Comparison of ENCODE assay signal across 9 mouse cellular contexts in the genomic region with DNA sequence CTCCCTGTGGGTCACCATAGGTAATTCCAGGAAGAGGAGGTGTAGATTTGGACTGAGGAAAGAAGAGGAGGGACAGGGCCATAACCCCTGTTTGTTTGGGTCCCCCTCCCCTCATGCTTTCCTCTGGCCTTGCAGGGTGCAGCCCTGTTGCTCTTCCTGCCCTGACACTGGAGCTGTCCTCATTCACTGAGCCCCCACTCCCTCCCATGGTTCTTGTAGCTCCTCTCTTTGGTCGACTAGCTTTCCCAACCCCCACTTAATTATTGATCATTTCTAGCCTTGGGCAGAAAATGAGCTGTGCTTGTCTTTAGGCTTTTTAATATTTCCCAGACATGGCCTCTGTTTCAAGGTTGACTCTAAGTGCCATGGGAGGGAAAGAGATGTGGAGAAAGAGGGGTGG. TPM values are rescaled to one million over a fixed set of nuclear protein-coding genes. Genes with fewer than 3 reads are reported as not detected.
A peak's percentile ranks its signal among the peaks of the same experiment; 100 is the strongest.
DNase-seq lines count a peak whose midpoint lies in the region; ATAC-seq lines count a peak whose summit lies in the region.
"Had no signal": no experiment of that assay in that cellular context is flagged by ENCODE, and none has a peak within 500 bp of the region (broad histone marks: within the 10 kb centered on the region; RNA-seq: fewer than 3 reads in every experiment).

No protein-coding gene starts in this region.

- peak overlapping the region; percentile 99 for H3K27ac ChIP-seq in kidney, embryonic 15.5 days
- no peak overlapping the region for H3K27ac ChIP-seq in embryonic facial prominence, embryonic 11.5 days (replicated peaks; ENCODE audit: low read depth, low read length)
- no peak overlapping the region for H3K27ac ChIP-seq in intestine, embryonic 14.5 days (ENCODE audit: low read depth)
- H3K27ac ChIP-seq in neural tube, embryonic 13.5 days (replicated peaks): peak overlapping the region; percentile 98

- no peaks in the 10 kb centered on the region for H3K27me3 ChIP-seq in kidney, embryonic 15.5 days
- no peaks in the 10 kb centered on the region for H3K27me3 ChIP-seq in embryonic facial prominence, embryonic 11.5 days (ENCODE audit: control insufficient read depth, insufficient read depth, low read length)
- no peaks in the 10 kb centered on the region for H3K27me3 ChIP-seq in intestine, embryonic 14.5 days (replicated peaks; ENCODE audit: control insufficient read depth, insufficient read depth, low read length)
- H3K27me3 ChIP-seq in neural tube, embryonic 13.5 days: no peaks in the 10 kb centered on the region

- ATAC-seq in kidney, embryonic 15.5 days (replicated peaks; ENCODE audit: low FRiP score): no peak
- ATAC-seq in embryonic facial prominence, embryonic 11.5 days (replicated peaks; ENCODE audit: insufficient number of reproducible peaks, low FRiP score, low TSS enrichment, low read depth): no peak
- no peak for ATAC-seq in intestine, embryonic 14.5 days (replicated peaks; ENCODE audit: low FRiP score, low TSS enrichment, low read depth)
- no peak for ATAC-seq in neural tube, embryonic 13.5 days (ENCODE audit: low read depth)

- peaks cover 16% of the 10 kb centered on the region for H3K36me3 ChIP-seq in kidney, embryonic 15.5 days
- H3K36me3 ChIP-seq in embryonic facial prominence, embryonic 11.5 days (replicated peaks; ENCODE audit: control insufficient read depth, insufficient read depth, low read depth, low read length): no peaks in the 10 kb centered on the region
- H3K36me3 ChIP-seq in intestine, embryonic 14.5 days (ENCODE audit: control insufficient read depth, insufficient read depth, low read length): peaks cover 17% of the 10 kb centered on the region
- H3K36me3 ChIP-seq in neural tube, embryonic 13.5 days: peaks cover 19% of the 10 kb centered on the region

- peak overlapping the region; percentile 83 for H3K4me3 ChIP-seq in kidney, embryonic 15.5 days (replicated peaks)
- peak overlapping the region; percentile 68 for H3K4me3 ChIP-seq in embryonic facial prominence, embryonic 11.5 days (ENCODE audit: low read depth, low read length)
- peak overlapping the region; percentile 87 for H3K4me3 ChIP-seq in intestine, embryonic 14.5 days (ENCODE audit: low read depth, low read length)
- peak overlapping the region; percentile 76 for H3K4me3 ChIP-seq in neural tube, embryonic 13.5 days

- no peaks in the 10 kb centered on the region for H3K9me3 ChIP-seq in kidney, embryonic 15.5 days (replicated peaks)
- H3K9me3 ChIP-seq in embryonic facial prominence, embryonic 11.5 days (replicated peaks; ENCODE audit: control insufficient read depth, low read length): no peaks in the 10 kb centered on the region
- no peaks in the 10 kb centered on the region for H3K9me3 ChIP-seq in intestine, embryonic 14.5 days (ENCODE audit: control insufficient read depth, low read length)
- H3K9me3 ChIP-seq in neural tube, embryonic 13.5 days: no peaks in the 10 kb centered on the region

- H3K4me2 ChIP-seq in kidney, embryonic 15.5 days: peak overlapping the region; percentile 87
- H3K4me2 ChIP-seq in embryonic facial prominence, embryonic 11.5 days (ENCODE audit: low read depth, low read length): peak overlapping the region; percentile 87
- H3K4me2 ChIP-seq in intestine, embryonic 14.5 days (ENCODE audit: low read length): peak overlapping the region; percentile 84
- H3K4me2 ChIP-seq in neural tube, embryonic 13.5 days: peak overlapping the region; percentile 82

- peak overlapping the region; percentile 81; the same call in 1 of the 2 replicates for H3K9ac ChIP-seq in kidney, embryonic 15.5 days
- peak overlapping the region; percentile 84 for H3K9ac ChIP-seq in embryonic facial prominence, embryonic 11.5 days (replicated peaks; ENCODE audit: low read length)
- H3K9ac ChIP-seq in intestine, embryonic 14.5 days (ENCODE audit: low read length): peak overlapping the region; percentile 80; the same call in 1 of the 2 replicates
- peak overlapping the region; percentile 91 for H3K9ac ChIP-seq in neural tube, embryonic 13.5 days

- 22% methylated on average over 1 of the region's 1 CpGs for WGBS in kidney, embryonic 15.5 days
- 24% methylated on average over 1 of the region's 1 CpGs for WGBS in embryonic facial prominence, embryonic 11.5 days
- WGBS in intestine, embryonic 14.5 days: 14% methylated on average over 1 of the region's 1 CpGs
- 9% methylated on average over 1 of the region's 1 CpGs for WGBS in neural tube, embryonic 13.5 days

- peaks cover 38% of the 10 kb centered on the region for H3K4me1 ChIP-seq in kidney, embryonic 15.5 days
- H3K4me1 ChIP-seq in embryonic facial prominence, embryonic 11.5 days (ENCODE audit: control insufficient read depth, insufficient read depth, low read length): peaks cover 2% of the 10 kb centered on the region
- H3K4me1 ChIP-seq in intestine, embryonic 14.5 days (replicated peaks; ENCODE audit: control insufficient read depth, insufficient read depth, low read length): peaks cover 21% of the 10 kb centered on the region; the same call in 1 of the 2 replicates
- H3K4me1 ChIP-seq in neural tube, embryonic 13.5 days (replicated peaks): peaks cover 44% of the 10 kb centered on the region

- no peak for DNase-seq in kidney, adult 18-20 months
- no peak for DNase-seq in embryonic facial prominence, embryonic 11.5 days (ENCODE audit: low spot score)
- DNase-seq in intestine, embryonic 14.5 days (ENCODE audit: low spot score): no peak
- DNase-seq in thymus, postnatal 0 days (ENCODE audit: low spot score): no peak
- no peak for DNase-seq in layer of hippocampus, adult 18-20 months (ENCODE audit: low spot score in 2 of 2)
- DNase-seq in cerebellum, adult 11 months: no peak

RNA-seq across cellular contexts. Expression of a gene that starts 2.2 kb away (rescaled TPM):
- polyA plus RNA-seq in kidney, embryonic 15.5 days (2015; fragmentation: Nextera tagmentation; extraction: Ambion mirVana): 21.6 and 22.5 TPM in 2 replicates
- 25.9 and 28.2 TPM in 2 replicates for polyA plus RNA-seq in embryonic facial prominence, embryonic 11.5 days (2014; fragmentation: Nextera tagmentation; extraction: Ambion mirVana)
- 16.5 and 20.6 TPM in 2 replicates for polyA plus RNA-seq in intestine, embryonic 14.5 days (2014; fragmentation: Nextera tagmentation; extraction: Ambion mirVana)
- polyA plus RNA-seq in neural tube, embryonic 13.5 days (2015; fragmentation: Nextera tagmentation; extraction: Ambion mirVana): 46.3 and 47.1 TPM in 2 replicates
- 9.0 and 10.1 TPM in 2 replicates for polyA plus RNA-seq in thymus, postnatal 0 days (2015; fragmentation: Nextera tagmentation; extraction: Ambion mirVana)
- total RNA-seq in layer of hippocampus, adult 18-20 months (2021): 10 to 100 TPM; 21.0 to 21.1 TPM

RNA-seq across cellular contexts. Expression of a gene that starts 2.9 kb away (rescaled TPM):
- 39.2 and 46.2 TPM in 2 replicates for polyA plus RNA-seq in kidney, embryonic 15.5 days (2015; fragmentation: Nextera tagmentation; extraction: Ambion mirVana)
- 45.7 and 46.8 TPM in 2 replicates for polyA plus RNA-seq in embryonic facial prominence, embryonic 11.5 days (2014; fragmentation: Nextera tagmentation; extraction: Ambion mirVana)
- polyA plus RNA-seq in intestine, embryonic 14.5 days (2014; fragmentation: Nextera tagmentation; extraction: Ambion mirVana): 38.5 and 39.8 TPM in 2 replicates
- 49.3 and 52.7 TPM in 2 replicates for polyA plus RNA-seq in neural tube, embryonic 13.5 days (2015; fragmentation: Nextera tagmentation; extraction: Ambion mirVana)
- 20.1 and 22.8 TPM in 2 replicates for polyA plus RNA-seq in thymus, postnatal 0 days (2015; fragmentation: Nextera tagmentation; extraction: Ambion mirVana)
- total RNA-seq in layer of hippocampus, adult 18-20 months (2021): 10 to 100 TPM; 19.2 to 21.0 TPM

RNA-seq across cellular contexts. Expression of a gene that starts 22.9 kb away (rescaled TPM):
- 6.2 and 6.5 TPM in 2 replicates for polyA plus RNA-seq in kidney, embryonic 15.5 days (2015; fragmentation: Nextera tagmentation; extraction: Ambion mirVana)
- polyA plus RNA-seq in embryonic facial prominence, embryonic 11.5 days (2014; fragmentation: Nextera tagmentation; extraction: Ambion mirVana): 1.5 and 1.9 TPM in 2 replicates
- polyA plus RNA-seq in intestine, embryonic 14.5 days (2014; fragmentation: Nextera tagmentation; extraction: Ambion mirVana): 1.5 and 1.6 TPM in 2 replicates
- polyA plus RNA-seq in neural tube, embryonic 13.5 days (2015; fragmentation: Nextera tagmentation; extraction: Ambion mirVana): 0.26 and 0.57 TPM in 2 replicates
- polyA plus RNA-seq in thymus, postnatal 0 days (2015; fragmentation: Nextera tagmentation; extraction: Ambion mirVana): 0.50 and 0.73 TPM in 2 replicates
- under 1 TPM; 0.59 to 0.63 TPM for total RNA-seq in layer of hippocampus, adult 18-20 months (2021)

RNA-seq across cellular contexts. Expression of a gene that starts 30.5 kb away (rescaled TPM):
- 169 and 181 TPM in 2 replicates for polyA plus RNA-seq in kidney, embryonic 15.5 days (2015; fragmentation: Nextera tagmentation; extraction: Ambion mirVana)
- polyA plus RNA-seq in embryonic facial prominence, embryonic 11.5 days (2014; fragmentation: Nextera tagmentation; extraction: Ambion mirVana): 117 and 118 TPM in 2 replicates
- polyA plus RNA-seq in intestine, embryonic 14.5 days (2014; fragmentation: Nextera tagmentation; extraction: Ambion mirVana): 130 and 143 TPM in 2 replicates
- polyA plus RNA-seq in neural tube, embryonic 13.5 days (2015; fragmentation: Nextera tagmentation; extraction: Ambion mirVana): 96.7 and 104 TPM in 2 replicates
- polyA plus RNA-seq in thymus, postnatal 0 days (2015; fragmentation: Nextera tagmentation; extraction: Ambion mirVana): 120 and 126 TPM in 2 replicates
- total RNA-seq in layer of hippocampus, adult 18-20 months (2021): 10 to 100 TPM; 54.2 to 54.5 TPM

RNA-seq across cellular contexts. Expression of a gene that starts 33.1 kb away (rescaled TPM):
- 1.2 and 1.4 TPM in 2 replicates for polyA plus RNA-seq in kidney, embryonic 15.5 days (2015; fragmentation: Nextera tagmentation; extraction: Ambion mirVana)
- 2.9 and 4.0 TPM in 2 replicates for polyA plus RNA-seq in embryonic facial prominence, embryonic 11.5 days (2014; fragmentation: Nextera tagmentation; extraction: Ambion mirVana)
- 1.0 and 1.7 TPM in 2 replicates for polyA plus RNA-seq in intestine, embryonic 14.5 days (2014; fragmentation: Nextera tagmentation; extraction: Ambion mirVana)
- not detected in 2 replicates for polyA plus RNA-seq in neural tube, embryonic 13.5 days (2015; fragmentation: Nextera tagmentation; extraction: Ambion mirVana)
- polyA plus RNA-seq in thymus, postnatal 0 days (2015; fragmentation: Nextera tagmentation; extraction: Ambion mirVana): 0.35 and 0.40 TPM in 2 replicates
- under 1 TPM in 1 of 2 experiments, not detected in 1; 0.37 TPM for total RNA-seq in layer of hippocampus, adult 18-20 months (2021)
- total RNA-seq: adrenal gland, adult 18-20 months had no signal

Comparison
In these comparisons a context has a peak if more than half of its experiments do, and no peak if none do; other contexts are left out.
1. H3K27ac ChIP-seq: peak in kidney, embryonic 15.5 days (single experiment) and neural tube, embryonic 13.5 days (single experiment); none in embryonic facial prominence, embryonic 11.5 days (single experiment) and intestine, embryonic 14.5 days (single experiment).
2. Peak in every context shown above with its lines, with median percentiles within 50 percentile points of each other: H3K4me2 ChIP-seq, H3K4me3 ChIP-seq and H3K9ac ChIP-seq.